ENCODE assay signal across 22 mouse cellular contexts in the genomic region with DNA sequence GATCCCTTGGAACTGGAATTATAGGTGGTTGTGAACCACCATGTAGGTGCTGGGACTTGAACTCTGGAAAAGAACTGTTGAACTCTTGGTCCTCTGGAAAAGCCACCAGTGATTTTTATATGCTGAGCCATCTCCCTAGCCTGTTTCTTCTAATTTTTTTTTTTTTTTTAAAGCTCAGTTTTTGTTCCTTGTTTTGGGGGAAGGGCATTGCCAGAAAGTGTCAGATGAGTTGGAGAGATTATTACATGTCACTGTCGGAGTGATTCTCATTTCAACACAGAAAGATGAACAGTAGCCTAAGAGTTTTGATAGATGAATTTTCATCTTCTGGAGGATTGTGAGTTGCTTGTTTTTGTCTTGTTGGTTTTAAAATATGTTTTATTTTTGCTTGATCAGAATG.
DNase-seq lines count a peak whose midpoint lies in the region; ATAC-seq and TF ChIP-seq lines count a peak whose summit lies in the region.
"Had no signal": no experiment of that assay in that cellular context is flagged by ENCODE, and none has a peak within 500 bp of the region (broad histone marks: within the 10 kb centered on the region; RNA-seq: fewer than 3 reads in every experiment).

No protein-coding gene starts in this region.

- no peak for ATAC-seq in kidney, postnatal 0 days (replicated peaks; ENCODE audit: low FRiP score, low read depth)
- ATAC-seq: forebrain, embryonic 13.5 days; forebrain, embryonic 15.5 days; forebrain, postnatal 0 days had no signal

- WGBS in kidney, postnatal 0 days = 87% methylated on average over 1 of the region's 1 CpGs
- WGBS in kidney, adult 2 months = 84% methylated on average over 1 of the region's 1 CpGs

- H3K9ac ChIP-seq in kidney, postnatal 0 days (ENCODE audit: low read depth, low read length) = no peak overlapping the region
- H3K9ac ChIP-seq in MEL (ENCODE audit: control insufficient read depth, low read depth, low read length, poor library complexity, severe bottlenecking) = no peak overlapping the region
- H3K9ac ChIP-seq: embryonic facial prominence, embryonic 13.5 days; embryonic facial prominence, embryonic 15.5 days; forebrain, embryonic 13.5 days; forebrain, embryonic 15.5 days; forebrain, postnatal 0 days had no signal

- TF ChIP-seq CTCF in kidney, postnatal 0 days (IDR thresholded peaks at IDR 0.05; ENCODE audit: low read depth) = peak; percentile 7; the same call in 1 of the 2 replicates
- TF ChIP-seq CTCF in kidney, adult 2 months (conservative IDR thresholded peaks at IDR 0.05; ENCODE audit: insufficient read depth, insufficient read length, low read depth, low read length) = no peak
- no peak for TF ChIP-seq CTCF in MEL (IDR thresholded peaks at IDR 0.05 in 2 of 3, conservative IDR thresholded peaks at IDR 0.05 in 1 of 3; ENCODE audit: control insufficient read depth in 1 of 3, insufficient read depth in 1 of 3, low read depth in 2 of 3, low read length in 3 of 3, poor library complexity in 1 of 3, severe bottlenecking in 1 of 3)

- H3K27ac ChIP-seq in kidney, postnatal 0 days = no peak overlapping the region
- no peak overlapping the region for H3K27ac ChIP-seq in kidney, adult 2 months (ENCODE audit: insufficient read depth, low read depth, low read length)
- H3K27ac ChIP-seq in MEL (ENCODE audit: control insufficient read depth, low read depth, low read length) = no peak overlapping the region
- H3K27ac ChIP-seq: embryonic facial prominence, embryonic 13.5 days; embryonic facial prominence, embryonic 15.5 days; forebrain, embryonic 13.5 days; forebrain, embryonic 15.5 days had no signal

- H3K4me1 ChIP-seq in kidney, postnatal 0 days (replicated peaks; ENCODE audit: insufficient read depth, low read length) = peaks cover 10% of the 10 kb centered on the region; the same call in 1 of the 2 replicates
- peaks cover 23% of the 10 kb centered on the region for H3K4me1 ChIP-seq in kidney, adult 2 months (ENCODE audit: control insufficient read depth, insufficient read depth, low read length)
- H3K4me1 ChIP-seq in MEL (ENCODE audit: control insufficient read depth in 1 of 2, insufficient read depth in 2 of 2, low read length in 2 of 2) = peaks cover 2 to 8% of the 10 kb centered on the region in 2 experiments
- H3K4me1 ChIP-seq: embryonic facial prominence, embryonic 13.5 days; forebrain, embryonic 13.5 days; forebrain, embryonic 15.5 days had no signal

- no peak for TF ChIP-seq POLR2A in kidney, adult 2 months (IDR thresholded peaks at IDR 0.05; ENCODE audit: low read depth, low read length)
- no peak for TF ChIP-seq POLR2A in MEL (IDR thresholded peaks at IDR 0.05; ENCODE audit: control insufficient read depth in 1 of 2, insufficient read depth in 1 of 2, low read depth in 1 of 2, low read length in 2 of 2, poor library complexity in 1 of 2)

- no peak overlapping the region for H3K4me3 ChIP-seq in kidney, postnatal 0 days (replicated peaks; ENCODE audit: low read depth, low read length)
- no peak overlapping the region for H3K4me3 ChIP-seq in kidney, adult 2 months (ENCODE audit: insufficient read depth, low read depth, low read length)
- no peak overlapping the region for H3K4me3 ChIP-seq in MEL (ENCODE audit: control insufficient read depth in 1 of 2, insufficient read depth in 1 of 2, low read depth in 2 of 2, low read length in 2 of 2)
- H3K4me3 ChIP-seq: embryonic facial prominence, embryonic 13.5 days; embryonic facial prominence, embryonic 15.5 days; erythroblast, embryonic 14.5 days; forebrain, embryonic 13.5 days; forebrain, embryonic 15.5 days had no signal

- H3K79me2 ChIP-seq in MEL (ENCODE audit: control insufficient read depth, insufficient read depth, low read length, poor library complexity) = no peaks in the 10 kb centered on the region; the same call in 1 of the 2 replicates

- no peak for DNase-seq in kidney, postnatal 0 days (ENCODE audit: low spot score)
- DNase-seq in kidney, adult 2 months = no peak
- DNase-seq in MEL (ENCODE audit: low read depth, low spot score) = no peak
- DNase-seq in right cerebral cortex, postnatal 25 days = no peak
- DNase-seq in thymus, postnatal 14 days = no peak
- DNase-seq: adrenal gland, adult 2 months; adrenal gland, postnatal 10 days; adrenal gland, postnatal 25 days; cerebellum, adult 11 months; cerebellum, adult 18-20 months; cerebellum, adult 8-10 months; cerebellum, adult 9-11 months; cerebellum, postnatal 14 days; cerebellum, postnatal 36 days; embryo, embryonic 11 days; forebrain, postnatal 0 days had no signal

- TF ChIP-seq EP300 in MEL (IDR thresholded peaks at IDR 0.05; ENCODE audit: low read depth in 1 of 2, low read length in 2 of 2) = no peak

- H3K4me2 ChIP-seq in kidney, postnatal 0 days (ENCODE audit: low read length) = no peak overlapping the region
- H3K4me2 ChIP-seq: embryonic facial prominence, embryonic 13.5 days; embryonic facial prominence, embryonic 15.5 days; forebrain, embryonic 13.5 days; forebrain, embryonic 15.5 days had no signal

- H3K36me3 ChIP-seq in kidney, postnatal 0 days (ENCODE audit: insufficient read depth, low read length) = 0 out of 2 replicates have a peak, but pooled peaks cover 5% of the 10 kb centered on the region
- H3K36me3 ChIP-seq in kidney, adult 2 months (ENCODE audit: control insufficient read depth, insufficient read depth, low read length) = no peaks in the 10 kb centered on the region
- peaks cover 11% of the 10 kb centered on the region in 2 experiments for H3K36me3 ChIP-seq in MEL (ENCODE audit: control insufficient read depth in 1 of 2, insufficient read depth in 2 of 2, low read length in 2 of 2)
- H3K36me3 ChIP-seq: embryonic facial prominence, embryonic 13.5 days; embryonic facial prominence, embryonic 15.5 days; forebrain, embryonic 15.5 days had no signal

- H3K27me3 ChIP-seq in kidney, postnatal 0 days (ENCODE audit: insufficient read depth, low read length) = no peaks in the 10 kb centered on the region
- no peaks in the 10 kb centered on the region for H3K27me3 ChIP-seq in kidney, adult 2 months (replicated peaks; ENCODE audit: control insufficient read depth, insufficient read depth, low read length)
- no peaks in the 10 kb centered on the region for H3K27me3 ChIP-seq in MEL (ENCODE audit: control insufficient read depth in 1 of 2, insufficient read depth in 2 of 2, low read length in 2 of 2)
- H3K27me3 ChIP-seq: embryonic facial prominence, embryonic 13.5 days; embryonic facial prominence, embryonic 15.5 days; forebrain, embryonic 13.5 days; forebrain, embryonic 15.5 days had no signal

- no peak for TF ChIP-seq RAD21 in MEL (IDR thresholded peaks at IDR 0.05; ENCODE audit: low read depth, low read length)

- H3K9me3 ChIP-seq in kidney, postnatal 0 days (replicated peaks; ENCODE audit: low read length) = no peaks in the 10 kb centered on the region
- H3K9me3 ChIP-seq in MEL (replicated peaks; ENCODE audit: insufficient read depth, low read length) = no peaks in the 10 kb centered on the region
- H3K9me3 ChIP-seq: embryonic facial prominence, embryonic 13.5 days; embryonic facial prominence, embryonic 15.5 days; forebrain, embryonic 13.5 days; forebrain, embryonic 15.5 days; G1E had no signal

TF ChIP-seq in MEL, 35 proteins besides CTCF, POLR2A, EP300 and RAD21:
- TF ChIP-seq KAT2A (conservative IDR thresholded peaks at IDR 0.05; ENCODE audit: low read depth, low read length) (no peak), ZNF384 (IDR thresholded peaks at IDR 0.05; ENCODE audit: low read depth, low read length) (peak; percentile 73)
